Mouse (Mus musculus): ENCODE measurements around the gene Oosp1. TPM values are rescaled to one million over a fixed set of nuclear protein-coding genes. Genes with fewer than 3 reads are reported as not detected.

Gene Oosp1
- not detected in 2 replicates for polyA plus RNA-seq (2015; fragmentation: Nextera tagmentation; extraction: Ambion mirVana)

DNA sequence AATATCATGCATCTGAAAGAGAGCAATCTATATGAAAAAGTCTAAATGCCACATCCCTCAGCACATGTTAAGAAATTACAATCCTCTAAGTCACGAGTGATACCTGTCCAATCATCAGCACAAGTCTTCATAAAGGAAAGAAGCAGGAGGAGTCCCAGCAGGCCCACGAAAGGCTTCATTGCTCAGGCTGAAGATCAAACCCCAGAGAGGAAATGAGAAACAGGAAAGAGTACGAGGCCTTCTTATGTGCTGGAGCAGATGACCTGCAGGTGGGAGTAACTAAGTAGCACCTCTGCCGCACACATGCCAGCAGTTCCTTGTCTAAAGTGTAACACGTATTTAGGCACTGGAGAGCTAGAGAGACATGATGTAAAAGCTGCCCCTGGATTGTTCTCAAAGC is at the start of gene Oosp1:
Gene Oosp1 (minus strand): TSS at position 312 of the 400 bp plus-strand sequence.
- 50% methylated on average over 5 of the region's 5 CpGs for WGBS
- H3K27ac ChIP-seq (replicated peaks): no peak within 1 kb of the TSS
- no peak for ATAC-seq (ENCODE audit: insufficient number of reproducible peaks, low FRiP score, low TSS enrichment, low read depth)
- no peaks in the 10 kb centered on the region for H3K27me3 ChIP-seq
- no peaks in the 10 kb centered on the region for H3K36me3 ChIP-seq
- no peak within 1 kb of the TSS for H3K4me3 ChIP-seq (replicated peaks)
- no peaks in the 10 kb centered on the region for H3K4me1 ChIP-seq
- H3K9me3 ChIP-seq (replicated peaks): no peaks in the 10 kb centered on the region
- H3K4me2 ChIP-seq (replicated peaks): no peak within 1 kb of the TSS
- H3K9ac ChIP-seq: no peak within 1 kb of the TSS

DNA sequence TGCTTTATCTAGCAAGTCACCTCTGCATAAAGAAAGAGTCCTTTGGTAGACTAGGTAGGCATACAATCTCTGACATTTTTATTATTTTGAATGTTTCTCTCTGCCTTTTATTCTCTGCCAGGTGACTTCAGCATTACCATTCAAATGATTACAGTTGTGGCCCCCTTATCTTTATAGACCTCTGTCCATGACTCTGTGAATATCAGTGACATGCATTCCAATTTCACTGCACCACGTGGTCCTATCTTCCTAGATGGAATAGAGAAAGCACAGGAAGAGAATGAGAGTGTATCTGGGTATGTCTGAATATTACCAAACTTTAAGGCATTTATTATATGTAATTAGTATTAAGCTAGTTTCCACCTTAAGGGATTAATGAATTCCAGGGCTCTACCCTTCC is 45.5 kb upstream of the Oosp1 start:
- Histone ChIP-seq H3K4me3 (replicated peaks) (no peak overlapping the region), H3K27me3 (no peaks in the 10 kb centered on the region), H3K27ac (replicated peaks) (no peak overlapping the region), H3K9ac (no peak overlapping the region), H3K4me2 (replicated peaks) (no peak overlapping the region), H3K4me1 (no peaks in the 10 kb centered on the region), H3K9me3 (replicated peaks) (no peaks in the 10 kb centered on the region), H3K36me3 (no peaks in the 10 kb centered on the region)
- ATAC-seq (ENCODE audit: insufficient number of reproducible peaks, low FRiP score, low TSS enrichment, low read depth): no peak
- whole genome bisulfite sequencing: 46% methylated on average over 1 of the region's 1 CpGs

DNA sequence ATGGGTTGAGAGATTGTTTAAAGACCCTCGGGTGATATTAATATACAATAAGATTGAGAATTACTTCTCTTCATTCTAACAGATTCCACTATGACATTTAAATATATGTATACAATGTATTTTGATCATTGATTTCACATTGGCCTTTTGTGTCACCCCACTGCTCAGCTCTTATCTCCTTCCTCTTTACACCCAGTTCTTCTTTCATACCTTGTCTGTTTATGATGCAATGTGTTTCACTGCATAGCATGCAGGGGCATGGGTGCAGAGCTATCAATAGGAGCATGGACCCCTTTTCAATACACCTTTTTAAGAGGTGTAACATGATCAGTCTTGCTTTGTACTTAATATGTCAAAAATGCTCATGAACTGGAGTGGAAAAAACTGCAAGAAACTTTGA is 39.3 kb upstream of the Oosp1 start:
- Histone ChIP-seq H3K27ac (replicated peaks) (no peak overlapping the region), H3K36me3 (no peaks in the 10 kb centered on the region), H3K27me3 (no peaks in the 10 kb centered on the region), H3K9ac (no peak overlapping the region), H3K4me3 (replicated peaks) (no peak overlapping the region), H3K4me2 (replicated peaks) (no peak overlapping the region), H3K9me3 (replicated peaks) (no peaks in the 10 kb centered on the region), H3K4me1 (no peaks in the 10 kb centered on the region)
- no peak for ATAC-seq (ENCODE audit: insufficient number of reproducible peaks, low FRiP score, low TSS enrichment, low read depth)
- WGBS: 77% methylated on average over 1 of the region's 1 CpGs

DNA sequence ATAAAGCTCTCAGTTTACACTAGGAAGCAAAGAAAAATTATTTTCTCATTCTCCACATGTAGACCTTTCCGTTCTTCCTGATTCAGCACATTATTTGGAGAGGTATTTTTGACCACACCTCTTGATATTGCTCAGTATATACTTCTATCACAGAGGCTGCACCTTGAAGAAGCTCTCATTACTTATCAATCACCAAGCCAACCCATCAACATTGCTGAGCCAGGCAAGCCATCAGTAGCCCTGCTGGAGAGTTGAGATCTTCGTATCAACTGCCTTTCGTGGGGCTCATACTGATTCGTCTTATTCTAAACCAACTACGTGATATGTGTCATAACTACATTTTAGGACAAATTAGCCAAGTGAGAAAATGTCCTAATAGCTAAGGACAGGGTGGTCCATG is 36.4 kb upstream of the Oosp1 start:
- ATAC-seq (ENCODE audit: insufficient number of reproducible peaks, low FRiP score, low TSS enrichment, low read depth): no peak
- 89% methylated on average over 5 of the region's 5 CpGs for WGBS

DNA sequence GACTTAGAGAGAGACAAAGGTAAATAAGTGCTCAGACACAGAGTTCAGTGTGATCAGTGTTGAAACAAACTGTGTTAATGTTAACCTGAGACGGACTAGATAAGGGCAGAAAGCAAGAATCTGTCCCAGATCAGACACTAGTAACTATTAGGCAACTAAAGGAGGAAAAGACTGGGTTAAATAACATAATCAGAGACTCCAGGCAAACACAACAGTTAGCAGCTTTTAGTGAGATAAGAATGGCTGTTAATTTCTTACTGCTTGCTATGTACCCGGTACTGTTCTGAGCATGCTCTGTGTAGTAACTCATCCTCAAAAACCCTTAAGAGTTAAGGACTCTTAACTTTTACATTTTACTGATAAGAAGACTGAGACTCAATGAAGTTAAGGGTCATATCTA is 35.0 kb upstream of the Oosp1 start:
- no peak for ATAC-seq (ENCODE audit: insufficient number of reproducible peaks, low FRiP score, low TSS enrichment, low read depth)
- Histone ChIP-seq H3K4me2 (replicated peaks) (no peak overlapping the region), H3K9ac (no peak overlapping the region), H3K36me3 (no peaks in the 10 kb centered on the region), H3K4me3 (replicated peaks) (no peak overlapping the region), H3K27me3 (no peaks in the 10 kb centered on the region), H3K9me3 (replicated peaks) (no peaks in the 10 kb centered on the region), H3K4me1 (no peaks in the 10 kb centered on the region), H3K27ac (replicated peaks) (no peak overlapping the region)
- 82% methylated on average over 2 of the region's 2 CpGs for WGBS

More for the DNA sequence above, 36.4 kb upstream of the Oosp1 start:
- Histone ChIP-seq H3K4me3 (replicated peaks) (no peak overlapping the region), H3K4me2 (replicated peaks) (no peak overlapping the region), H3K27ac (replicated peaks) (no peak overlapping the region), H3K9me3 (replicated peaks) (no peaks in the 10 kb centered on the region), H3K4me1 (no peaks in the 10 kb centered on the region), H3K36me3 (no peaks in the 10 kb centered on the region), H3K9ac (no peak overlapping the region), H3K27me3 (no peaks in the 10 kb centered on the region)

DNA sequence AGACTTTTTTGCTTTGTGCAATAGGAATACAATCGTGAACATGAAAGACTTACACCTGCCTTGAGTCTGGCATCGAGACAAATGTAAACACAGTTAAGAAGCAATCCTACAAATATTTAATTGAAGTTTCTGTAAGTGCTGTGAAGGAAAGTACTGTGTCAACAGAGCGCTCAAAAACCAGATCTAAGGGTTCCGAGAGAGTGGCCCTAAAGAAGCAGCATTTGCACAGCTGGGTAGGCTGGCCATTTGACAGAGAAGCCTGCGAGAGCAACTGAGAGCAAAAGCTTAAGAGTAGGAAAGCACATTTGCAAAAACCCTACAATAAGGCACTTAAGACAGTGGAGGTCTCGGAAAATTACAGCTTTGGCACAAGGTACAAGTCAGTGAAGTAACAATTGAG is 33.3 kb upstream of the Oosp1 start:
- ATAC-seq (ENCODE audit: insufficient number of reproducible peaks, low FRiP score, low TSS enrichment, low read depth): no peak
- H3K27me3 ChIP-seq: no peaks in the 10 kb centered on the region
- no peaks in the 10 kb centered on the region for H3K36me3 ChIP-seq
- no peak overlapping the region for H3K4me2 ChIP-seq (replicated peaks)
- H3K27ac ChIP-seq (replicated peaks): no peak overlapping the region
- no peaks in the 10 kb centered on the region for H3K9me3 ChIP-seq (replicated peaks)
- no peak overlapping the region for H3K4me3 ChIP-seq (replicated peaks)
- WGBS: 72% methylated on average over 6 of the region's 6 CpGs
- no peak overlapping the region for H3K9ac ChIP-seq
- H3K4me1 ChIP-seq: no peaks in the 10 kb centered on the region

DNA sequence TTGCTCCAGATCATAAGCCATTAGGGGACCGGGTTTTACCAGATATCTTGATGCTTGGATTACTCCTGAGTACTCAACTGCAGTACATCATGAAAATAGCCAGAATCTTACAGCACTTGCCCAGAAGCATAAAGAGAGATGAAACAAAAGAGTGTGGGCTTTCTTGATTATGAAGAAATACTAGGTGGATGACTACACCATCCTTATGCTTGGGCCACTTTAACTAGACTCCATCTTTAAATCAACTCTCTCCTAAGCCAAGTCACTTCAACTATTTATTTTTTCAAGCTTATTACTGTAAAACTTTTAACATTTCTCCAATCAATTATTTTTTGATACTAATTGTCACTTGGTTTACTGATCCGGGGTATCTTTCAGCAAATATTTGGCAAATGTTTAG is 32.9 kb upstream of the Oosp1 start:
- H3K9me3 ChIP-seq (replicated peaks): no peaks in the 10 kb centered on the region
- H3K4me3 ChIP-seq (replicated peaks): no peak overlapping the region
- H3K4me2 ChIP-seq (replicated peaks): no peak overlapping the region
- WGBS: 83% methylated on average over 2 of the region's 2 CpGs
- no peaks in the 10 kb centered on the region for H3K4me1 ChIP-seq
- no peaks in the 10 kb centered on the region for H3K27me3 ChIP-seq
- no peak overlapping the region for H3K9ac ChIP-seq
- no peaks in the 10 kb centered on the region for H3K36me3 ChIP-seq
- no peak overlapping the region for H3K27ac ChIP-seq (replicated peaks)
- no peak for ATAC-seq (ENCODE audit: insufficient number of reproducible peaks, low FRiP score, low TSS enrichment, low read depth)

DNA sequence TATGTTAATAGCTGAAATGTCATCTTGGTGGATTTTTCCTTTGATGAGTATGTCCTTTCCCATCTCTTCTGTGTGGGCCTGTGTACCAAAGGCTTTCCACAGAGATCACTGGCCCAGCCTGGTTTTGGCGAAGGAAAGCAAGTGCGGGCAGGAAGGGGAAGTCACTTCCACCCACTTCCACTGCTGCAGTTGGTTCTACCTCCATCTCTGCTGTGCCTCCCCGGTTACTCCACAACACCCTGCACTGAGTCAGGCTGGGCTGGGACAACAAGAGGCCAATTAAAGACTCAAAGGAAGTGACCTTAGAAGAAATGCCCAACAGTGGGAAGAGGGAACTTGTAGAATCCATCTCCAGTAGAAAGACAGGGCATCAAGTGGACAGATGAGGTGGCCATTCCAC is 29.1 kb upstream of the Oosp1 start:
- H3K4me3 ChIP-seq (replicated peaks): no peak overlapping the region
- no peak overlapping the region for H3K27ac ChIP-seq (replicated peaks)
- no peak overlapping the region for H3K4me2 ChIP-seq (replicated peaks)
- H3K27me3 ChIP-seq: no peaks in the 10 kb centered on the region
- H3K9ac ChIP-seq: no peak overlapping the region
- WGBS: 85% methylated on average over 3 of the region's 3 CpGs
- H3K9me3 ChIP-seq (replicated peaks): no peaks in the 10 kb centered on the region
- H3K4me1 ChIP-seq: no peaks in the 10 kb centered on the region
- no peak for ATAC-seq (ENCODE audit: insufficient number of reproducible peaks, low FRiP score, low TSS enrichment, low read depth)
- H3K36me3 ChIP-seq: no peaks in the 10 kb centered on the region

DNA sequence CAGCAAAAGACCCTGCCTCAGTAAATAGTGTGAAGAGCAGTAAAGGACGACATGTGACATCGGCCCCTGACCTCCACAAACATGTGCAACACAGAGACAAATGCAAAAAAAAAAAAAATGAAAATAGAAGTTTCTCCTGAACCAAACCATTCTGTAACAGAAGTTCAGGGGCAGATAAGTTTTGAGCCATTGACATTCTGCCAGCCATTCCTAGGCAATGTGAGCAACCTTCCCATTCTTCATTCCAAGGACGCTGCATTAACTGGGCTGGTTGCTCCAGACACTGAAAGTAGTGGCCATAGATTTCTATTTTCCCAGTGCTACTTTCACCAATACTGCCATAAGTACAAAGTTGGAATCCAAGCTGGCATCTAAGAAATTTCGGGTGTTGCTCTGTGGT is 21.5 kb upstream of the Oosp1 start:
- no peak for ATAC-seq (ENCODE audit: insufficient number of reproducible peaks, low FRiP score, low TSS enrichment, low read depth)
- Histone ChIP-seq H3K4me3 (replicated peaks) (no peak overlapping the region), H3K27me3 (no peaks in the 10 kb centered on the region), H3K27ac (replicated peaks) (no peak overlapping the region), H3K36me3 (no peaks in the 10 kb centered on the region), H3K9me3 (replicated peaks) (no peaks in the 10 kb centered on the region), H3K4me2 (replicated peaks) (no peak overlapping the region), H3K4me1 (no peaks in the 10 kb centered on the region), H3K9ac (no peak overlapping the region)
- 79% methylated on average over 4 of the region's 4 CpGs for WGBS

DNA sequence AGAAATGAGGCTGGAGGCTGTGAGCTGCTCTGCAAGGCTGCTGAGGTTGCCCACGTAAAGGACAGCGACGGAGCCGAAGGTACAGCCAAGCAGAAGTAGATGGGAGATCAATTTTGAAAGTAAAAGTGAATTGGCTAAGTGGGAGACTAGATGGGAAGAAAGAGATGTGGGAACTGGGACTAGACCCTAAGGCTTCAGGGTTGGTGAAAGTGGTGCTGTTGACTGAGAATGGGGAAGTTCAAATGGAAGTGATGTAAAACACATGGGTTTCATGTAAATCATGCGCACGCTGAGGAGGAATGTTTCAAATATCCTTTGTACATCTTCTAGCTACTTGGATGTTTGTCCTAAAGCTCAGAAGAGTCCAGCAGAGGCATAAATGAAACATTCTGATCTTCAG is 7.4 kb upstream of the Oosp1 start:
- no peak overlapping the region for H3K4me2 ChIP-seq (replicated peaks)
- ATAC-seq (ENCODE audit: insufficient number of reproducible peaks, low FRiP score, low TSS enrichment, low read depth): no peak
- H3K4me1 ChIP-seq: no peaks in the 10 kb centered on the region
- H3K27ac ChIP-seq (replicated peaks): no peak overlapping the region
- no peaks in the 10 kb centered on the region for H3K27me3 ChIP-seq
- H3K4me3 ChIP-seq (replicated peaks): no peak overlapping the region
- no peaks in the 10 kb centered on the region for H3K36me3 ChIP-seq
- 85% methylated on average over 6 of the region's 6 CpGs for WGBS
- H3K9ac ChIP-seq: no peak overlapping the region
- no peaks in the 10 kb centered on the region for H3K9me3 ChIP-seq (replicated peaks)

DNA sequence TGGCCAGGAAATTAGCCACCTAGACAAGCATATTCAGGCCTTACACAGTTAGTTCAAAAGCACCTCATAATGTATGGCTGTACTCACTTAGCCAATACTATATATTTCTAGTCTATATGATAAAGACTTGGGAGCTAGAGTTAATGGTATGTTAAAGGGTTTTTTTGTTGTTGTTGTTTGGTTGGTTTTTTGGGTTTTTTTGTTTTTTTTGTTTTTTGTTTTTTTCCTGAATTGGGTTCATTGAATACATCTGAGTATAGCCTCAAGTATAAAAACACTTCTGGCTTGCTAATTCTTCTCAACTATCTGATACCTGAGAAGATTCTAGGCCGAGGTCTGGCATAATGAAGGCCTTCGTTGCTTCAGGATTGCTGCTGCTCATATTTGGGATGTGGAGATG is 5.8 kb upstream of the Oosp1 start, which contains the start of gene Oosp3:
Gene Oosp3 (plus strand): TSS at position 301 of the 400 bp plus-strand sequence.
- Histone ChIP-seq H3K9me3 (replicated peaks) (no peaks in the 10 kb centered on the region), H3K9ac (no peak within 1 kb of the TSS), H3K4me3 (replicated peaks) (no peak within 1 kb of the TSS), H3K4me2 (replicated peaks) (no peak within 1 kb of the TSS), H3K27ac (replicated peaks) (no peak within 1 kb of the TSS), H3K4me1 (no peaks in the 10 kb centered on the region), H3K27me3 (no peaks in the 10 kb centered on the region), H3K36me3 (no peaks in the 10 kb centered on the region)
- no peak for ATAC-seq (ENCODE audit: insufficient number of reproducible peaks, low FRiP score, low TSS enrichment, low read depth)
- WGBS: 76% methylated on average over 2 of the region's 2 CpGs

DNA sequence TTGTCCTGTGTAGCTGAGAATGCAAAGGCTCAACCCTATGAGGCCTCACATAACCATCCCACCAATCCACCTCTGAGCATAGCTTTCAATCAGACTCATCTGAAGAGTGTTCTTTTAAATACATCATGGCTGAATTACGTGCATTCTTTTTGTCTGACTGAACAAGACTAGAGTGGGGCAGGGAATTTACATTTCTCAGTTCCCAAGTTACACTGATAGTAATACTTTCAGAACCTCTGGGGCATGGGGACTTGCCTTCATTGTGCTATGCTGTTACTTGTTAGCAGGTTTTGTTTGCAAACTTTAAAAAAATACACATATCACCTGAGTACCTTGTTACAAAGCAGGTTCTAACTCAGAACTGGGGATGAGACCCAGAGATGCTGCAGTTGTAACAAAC is 504 bp upstream of the Oosp1 start:
- no peaks in the 10 kb centered on the region for H3K9me3 ChIP-seq (replicated peaks)
- no peak overlapping the region for H3K4me3 ChIP-seq (replicated peaks)
- no peak overlapping the region for H3K9ac ChIP-seq
- H3K36me3 ChIP-seq: no peaks in the 10 kb centered on the region
- 50% methylated on average over 1 of the region's 1 CpGs for WGBS
- ATAC-seq (ENCODE audit: insufficient number of reproducible peaks, low FRiP score, low TSS enrichment, low read depth): no peak
- no peak overlapping the region for H3K27ac ChIP-seq (replicated peaks)
- no peaks in the 10 kb centered on the region for H3K27me3 ChIP-seq
- H3K4me1 ChIP-seq: no peaks in the 10 kb centered on the region
- H3K4me2 ChIP-seq (replicated peaks): no peak overlapping the region

All from embryonic facial prominence, embryonic 15.5 days (tissue).